13 mouse cellular contexts compared by ENCODE assay signal in the genomic region with DNA sequence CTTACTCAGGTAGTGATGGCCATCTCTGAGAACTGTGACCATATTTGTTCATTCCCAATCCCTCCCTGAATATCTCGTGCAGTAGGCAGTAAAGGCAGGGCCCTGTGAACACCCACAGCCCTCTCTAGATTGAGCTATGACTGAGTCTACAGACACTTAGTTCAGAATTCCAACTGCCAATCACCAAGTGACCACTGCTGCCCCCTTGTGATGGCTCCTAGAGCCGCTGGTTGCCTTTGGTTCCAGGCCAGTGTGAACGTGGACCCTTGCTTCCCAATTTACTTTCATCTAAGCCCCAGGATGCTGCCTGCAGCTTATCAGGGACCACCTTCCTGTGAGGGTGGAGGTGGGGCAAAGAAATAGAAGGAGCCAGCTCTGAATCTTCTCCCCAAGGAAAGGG.
DNase-seq lines count a peak whose midpoint lies in the region; ATAC-seq and TF ChIP-seq lines count a peak whose summit lies in the region.
"Had no signal": no experiment of that assay in that cellular context is flagged by ENCODE, and none has a peak within 500 bp of the region (broad histone marks: within the 10 kb centered on the region; RNA-seq: fewer than 3 reads in every experiment).

No protein-coding gene starts in this region.

- H3K27me3 ChIP-seq in kidney, adult 2 months (replicated peaks; ENCODE audit: control insufficient read depth, insufficient read depth, low read length), result no peaks in the 10 kb centered on the region
- H3K27me3 ChIP-seq in midbrain, postnatal 0 days (ENCODE audit: insufficient read depth, low read length), result no peaks in the 10 kb centered on the region
- H3K27me3 ChIP-seq in midbrain, embryonic 15.5 days (replicated peaks), result no peaks in the 10 kb centered on the region
- H3K27me3 ChIP-seq: embryonic facial prominence, embryonic 13.5 days had no signal

- TF ChIP-seq CTCF in kidney, adult 2 months (conservative IDR thresholded peaks at IDR 0.05; ENCODE audit: insufficient read depth, insufficient read length, low read depth, low read length), result peak; percentile 40
- peak; percentile 22; the same call in 1 of the 2 replicates for TF ChIP-seq CTCF in midbrain, postnatal 0 days (IDR thresholded peaks at IDR 0.05)

- H3K4me1 ChIP-seq in kidney, adult 2 months (ENCODE audit: control insufficient read depth, insufficient read depth, low read length), result no peaks in the 10 kb centered on the region
- no peaks in the 10 kb centered on the region for H3K4me1 ChIP-seq in midbrain, postnatal 0 days (ENCODE audit: insufficient read depth, low read length)
- H3K4me1 ChIP-seq in midbrain, embryonic 15.5 days, result no peaks in the 10 kb centered on the region; the same call in 1 of the 2 replicates
- H3K4me1 ChIP-seq: embryonic facial prominence, embryonic 13.5 days had no signal

- no peak for ATAC-seq in CD4-positive, CD25-positive, alpha-beta regulatory T cell, adult 4 months
- ATAC-seq in midbrain, postnatal 0 days (ENCODE audit: low FRiP score), result no peak
- ATAC-seq in midbrain, embryonic 15.5 days (replicated peaks), result no peak

- no peak overlapping the region for H3K9ac ChIP-seq in midbrain, postnatal 0 days (replicated peaks; ENCODE audit: low read length, poor library complexity, severe bottlenecking)
- H3K9ac ChIP-seq in midbrain, embryonic 15.5 days, result no peak overlapping the region
- H3K9ac ChIP-seq: embryonic facial prominence, embryonic 13.5 days had no signal

- no peaks in the 10 kb centered on the region for H3K9me3 ChIP-seq in midbrain, postnatal 0 days (ENCODE audit: low read length)
- H3K9me3 ChIP-seq in midbrain, embryonic 15.5 days, result no peaks in the 10 kb centered on the region
- H3K9me3 ChIP-seq: embryonic facial prominence, embryonic 13.5 days had no signal

- no peak overlapping the region for H3K27ac ChIP-seq in kidney, adult 2 months (ENCODE audit: insufficient read depth, low read depth, low read length)
- H3K27ac ChIP-seq in midbrain, postnatal 0 days (ENCODE audit: low read depth, low read length), result no peak overlapping the region
- no peak overlapping the region for H3K27ac ChIP-seq in midbrain, embryonic 15.5 days
- H3K27ac ChIP-seq: embryonic facial prominence, embryonic 13.5 days had no signal

- WGBS in kidney, adult 2 months, result 71% methylated on average over 3 of the region's 3 CpGs
- WGBS in midbrain, postnatal 0 days, result 47% methylated on average over 3 of the region's 3 CpGs
- 37% methylated on average over 3 of the region's 3 CpGs for WGBS in midbrain, embryonic 15.5 days

- H3K36me3 ChIP-seq in kidney, adult 2 months (ENCODE audit: control insufficient read depth, insufficient read depth, low read length), result no peaks in the 10 kb centered on the region
- no peaks in the 10 kb centered on the region for H3K36me3 ChIP-seq in midbrain, postnatal 0 days (ENCODE audit: insufficient read depth, low read length)
- no peaks in the 10 kb centered on the region for H3K36me3 ChIP-seq in midbrain, embryonic 15.5 days (replicated peaks)
- H3K36me3 ChIP-seq: embryonic facial prominence, embryonic 13.5 days had no signal

- TF ChIP-seq POLR2A in kidney, adult 2 months (IDR thresholded peaks at IDR 0.05; ENCODE audit: low read depth, low read length), result no peak

- no peak overlapping the region for H3K4me3 ChIP-seq in kidney, adult 2 months (ENCODE audit: insufficient read depth, low read depth, low read length)
- H3K4me3 ChIP-seq in midbrain, postnatal 0 days (ENCODE audit: low read depth, low read length), result no peak overlapping the region
- H3K4me3 ChIP-seq in midbrain, embryonic 15.5 days, result no peak overlapping the region
- H3K4me3 ChIP-seq: embryonic facial prominence, embryonic 13.5 days had no signal

- no peak overlapping the region for H3K4me2 ChIP-seq in midbrain, postnatal 0 days (ENCODE audit: low read depth, low read length, poor library complexity, severe bottlenecking)
- H3K4me2 ChIP-seq in midbrain, embryonic 15.5 days, result no peak overlapping the region
- H3K4me2 ChIP-seq: embryonic facial prominence, embryonic 13.5 days had no signal

- DNase-seq in CD4-positive, CD25-positive, alpha-beta regulatory T cell, adult 2 months (ENCODE audit: low read depth, low spot score), result peak; percentile 3
- no peak for DNase-seq in kidney, adult 2 months
- no peak for DNase-seq in kidney, postnatal 10 days
- no peak for DNase-seq in midbrain, postnatal 0 days (ENCODE audit: low spot score)
- DNase-seq in induced T-regulatory cell, adult 2 months (ENCODE audit: low read depth), result peak; percentile 3
- DNase-seq in frontal cortex, postnatal 25 days (ENCODE audit: low spot score in 2 of 2), result no peak
- DNase-seq: adrenal gland, postnatal 25 days; cerebellum, adult 11 months; heart, adult 11 months; thymus, adult 2 months had no signal

Comparison
In these comparisons a context has a peak if more than half of its experiments do, and no peak if none do; other contexts are left out.
1. DNase-seq: peak in CD4-positive, CD25-positive, alpha-beta regulatory T cell, adult 2 months (single experiment) and induced T-regulatory cell, adult 2 months (single experiment); none in kidney, adult 2 months (single experiment), kidney, postnatal 10 days (single experiment), midbrain, postnatal 0 days (single experiment) and frontal cortex, postnatal 25 days (0 of 2).